Mouse (Mus musculus) gastrocnemius, postnatal 14 days (tissue): ENCODE data around the gene Prdm13. TPM values are rescaled to one million over a fixed set of nuclear protein-coding genes. Genes with fewer than 3 reads are reported as not detected.

Experiments used
- DNase-seq: peaks from one replicate; pipeline ENCODE4 v3.0.0; 2021; ENCODE audit warnings: mixed read lengths
- intact Hi-C: fragments of 180-260 bp; cut with DNase I; formaldehyde crosslinking; loops from one replicate; pipeline ENCODE4 v1.15.1; 2025; ENCODE audit warnings: low total_unique reads
- total RNA-seq, 2 experiments: library from RNA; stranded (reverse); gene quantifications; 2 replicates each; pipeline ENCODE4 v1.2.3; 2021

Gene Prdm13
- total RNA-seq, 2 experiments from 2014 or later = not detected

GRCm38 (mm10) chr4:21678975-21679623 is 6.7 kb downstream of the Prdm13 start:
- DNase-seq = peak; percentile 23
- intact Hi-C loops = no loop called here

- intact Hi-C loops = no loop called here
- DNase-seq = no peak
Measured at GRCm38 (mm10) chr4:21678101-21678974, 7.4 kb downstream of the Prdm13 start.

GRCm38 (mm10) chr4:21674691-21675090 is 11.1 kb downstream of the Prdm13 start:
- DNase-seq = no peak
- intact Hi-C loops = no loop called here

- intact Hi-C loops = no loop called here
- no peak for DNase-seq
Measured at GRCm38 (mm10) chr4:21674042-21674441, 11.7 kb downstream of the Prdm13 start.

- intact Hi-C loops = no loop called here
- DNase-seq = peak; percentile 18
Measured at GRCm38 (mm10) chr4:21665961-21666360, 19.8 kb downstream of the Prdm13 start.

- DNase-seq = no peak
- intact Hi-C loops = no loop called here
Measured at GRCm38 (mm10) chr4:21658184-21658583, 27.6 kb downstream of the Prdm13 start.

- DNase-seq = no peak
- intact Hi-C loops = no loop called here
Measured at GRCm38 (mm10) chr4:21629275-21629583, 56.5 kb downstream of the Prdm13 start.

GRCm38 (mm10) chr4:21628367-21629274 is 57.1 kb downstream of the Prdm13 start:
- intact Hi-C loops = no loop called here
- no peak for DNase-seq

Other genes with a start within 250 kb of the Prdm13 start
- gene Ccnc, start 41.7 kb upstream of the Prdm13 start, total RNA-seq = 10 to 100 TPM in 1 of 2 experiments, 1 to 10 TPM in 1; 8.8 to 12.2 TPM
- gene Usp45, start 81.2 kb upstream of the Prdm13 start, total RNA-seq = 10 to 100 TPM; 12.2 to 13.4 TPM
- gene Tstd3, start 81.2 kb upstream of the Prdm13 start, total RNA-seq = 10 to 100 TPM; 10.5 to 11.4 TPM
- gene Pnisr, start 161.6 kb upstream of the Prdm13 start, total RNA-seq = 10 to 100 TPM; 28.7 to 38.1 TPM
- gene Coq3, start 193.7 kb upstream of the Prdm13 start, total RNA-seq = 10 to 100 TPM; 14.3 to 16.7 TPM
- gene Faxc, start 245.4 kb upstream of the Prdm13 start, total RNA-seq = 1 to 10 TPM; 1.6 to 1.9 TPM